Mouse (Mus musculus) embryo, embryonic 11 days (tissue): ENCODE measurements at regions not wholly inside any gene's neighbourhood (a gene's known extent, or its start where the extent isn't known, plus 50 kb on each side); places are given as distances from the start of the nearest gene placed in this dataset.

Experiments
- DNase-seq: peaks from one replicate; pipeline ENCODE4 v3.0.0-alpha.2; 2015

DNA sequence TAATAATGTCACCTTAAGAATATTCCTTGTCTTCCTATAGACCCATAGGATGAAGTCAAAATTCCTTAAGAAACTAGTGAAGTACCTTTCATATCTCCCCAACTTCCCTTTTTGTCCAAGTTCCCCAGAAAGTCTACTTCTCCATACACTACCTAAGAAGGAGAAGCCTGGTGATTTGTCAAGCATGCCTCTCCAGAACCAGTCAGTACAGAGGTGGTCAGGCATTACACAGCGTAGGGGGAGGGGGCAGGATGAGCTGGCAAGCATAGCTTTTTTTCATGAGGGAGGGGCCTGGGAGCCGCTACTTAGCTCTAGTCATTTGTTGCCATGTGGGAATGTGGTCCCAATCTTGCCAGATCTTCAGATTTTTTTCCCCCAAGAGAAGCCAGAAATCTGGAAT, 54.0 kb upstream of the Satb2 start:
- DNase-seq: no peak

DNA sequence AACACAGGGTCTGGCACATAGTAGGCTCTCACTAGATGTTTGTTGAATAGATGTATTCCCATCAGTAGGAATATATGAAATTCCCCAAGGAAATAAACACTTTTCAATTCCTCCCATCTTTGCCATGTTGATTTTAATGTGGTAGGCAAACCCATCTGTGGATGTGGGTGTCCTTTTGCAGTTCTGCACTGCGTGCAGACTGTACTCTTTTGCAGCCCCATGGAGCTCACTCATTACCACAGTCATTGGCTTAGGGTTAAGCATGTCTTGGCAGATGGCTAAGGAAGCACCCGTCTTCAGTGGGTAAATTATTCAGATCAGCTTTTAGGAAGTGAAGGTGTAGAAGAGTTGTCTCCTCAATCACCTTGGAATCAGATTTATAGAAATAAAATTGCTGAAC, 54.8 kb upstream of the Satb2 start:
- no peak for DNase-seq

DNA sequence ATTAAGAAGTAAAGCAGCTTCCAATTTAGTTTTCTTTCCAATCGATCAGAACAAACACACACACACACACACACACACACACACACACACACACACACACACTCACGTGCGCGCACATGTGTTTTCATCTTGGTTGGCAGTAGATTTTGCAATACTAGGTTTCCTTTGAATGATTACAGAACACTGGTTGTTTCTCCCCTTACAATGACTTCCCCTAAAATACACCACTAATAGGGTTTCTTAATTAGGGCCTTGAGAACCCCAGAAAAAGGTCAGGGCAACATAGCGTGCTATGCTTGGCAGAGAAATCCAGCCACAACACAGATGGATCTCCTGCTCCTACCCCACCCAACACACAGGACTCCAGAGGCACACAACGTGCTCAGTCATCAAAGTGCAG, 56.0 kb upstream of the Satb2 start:
- DNase-seq: no peak

DNA sequence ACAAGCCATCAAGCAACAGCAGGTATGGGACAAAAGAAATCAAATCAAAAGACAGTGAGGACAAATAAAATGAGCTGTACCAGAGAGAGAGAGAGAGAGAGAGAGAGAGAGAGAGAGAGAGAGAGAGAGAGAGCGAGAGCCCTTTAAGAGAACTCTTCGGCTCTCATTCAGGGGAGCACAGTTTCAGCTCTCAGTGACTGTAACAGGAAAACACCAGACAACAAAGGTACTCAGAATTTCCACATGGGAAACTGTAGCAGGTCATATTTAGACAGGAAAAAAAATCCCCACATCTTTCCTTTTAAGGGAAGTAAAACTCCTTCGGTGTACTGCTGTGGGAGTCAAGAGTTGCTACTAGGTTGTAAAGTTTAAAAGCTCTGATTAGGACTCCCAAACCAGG, 57.9 kb upstream of the Satb2 start:
- no peak for DNase-seq

DNA sequence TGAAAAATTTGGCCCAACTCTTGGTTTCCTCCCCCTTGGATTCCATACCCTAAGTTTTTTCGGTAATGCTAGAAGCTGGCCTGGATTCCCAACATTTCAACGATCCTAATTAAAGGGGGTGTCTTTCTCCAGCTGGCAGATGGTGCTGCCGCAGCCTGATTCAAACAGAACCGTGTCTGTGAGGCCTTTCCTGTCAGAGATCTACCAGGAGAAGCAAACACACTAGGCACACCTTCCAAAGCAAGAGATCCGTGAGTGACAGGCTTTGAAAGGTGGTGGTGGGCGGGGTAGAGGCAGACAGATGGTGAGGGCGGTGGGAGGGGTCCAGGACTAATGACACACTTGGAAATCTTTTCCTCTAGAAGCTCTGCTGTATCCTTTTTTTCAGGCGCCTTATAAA, 61.8 kb upstream of the Satb2 start:
- no peak for DNase-seq

DNA sequence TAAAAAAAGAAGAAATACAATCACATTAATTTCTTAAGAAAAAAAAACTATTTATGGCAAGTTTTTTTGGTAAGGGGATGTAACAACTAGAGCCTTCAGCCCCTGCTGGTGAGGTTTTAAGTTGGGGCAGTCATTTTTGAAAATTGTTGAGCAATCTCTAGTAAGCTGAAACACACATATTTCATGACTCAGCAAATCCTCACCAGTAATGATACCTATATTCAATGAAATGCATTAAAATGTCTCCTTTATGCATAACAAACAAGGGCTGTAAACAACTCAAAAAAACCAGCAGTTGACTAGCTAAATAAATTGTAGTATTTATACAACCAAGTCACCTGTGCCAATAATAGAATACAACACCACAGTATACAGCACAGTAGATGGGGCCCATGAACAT, 63.1 kb upstream of the Satb2 start:
- no peak for DNase-seq

DNA sequence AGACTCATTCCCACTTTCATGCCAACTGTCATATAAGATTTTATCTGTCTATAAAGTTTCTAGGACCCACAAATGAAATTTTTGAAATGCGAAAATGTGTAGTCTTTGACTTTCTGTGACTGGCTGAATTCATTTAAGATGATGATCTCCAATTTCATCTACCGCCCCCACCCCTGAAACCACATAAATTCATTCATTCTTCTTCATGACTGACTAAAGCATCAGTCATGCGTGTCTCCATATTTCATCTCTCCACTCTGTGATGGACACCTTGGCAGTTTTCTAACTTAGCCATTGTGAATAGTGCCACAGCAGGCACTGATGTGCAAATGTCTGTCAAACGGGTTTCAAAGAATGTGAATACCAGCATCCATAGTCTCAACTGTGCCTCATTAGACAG, 75.4 kb upstream of the Satb2 start:
- DNase-seq: no peak

DNA sequence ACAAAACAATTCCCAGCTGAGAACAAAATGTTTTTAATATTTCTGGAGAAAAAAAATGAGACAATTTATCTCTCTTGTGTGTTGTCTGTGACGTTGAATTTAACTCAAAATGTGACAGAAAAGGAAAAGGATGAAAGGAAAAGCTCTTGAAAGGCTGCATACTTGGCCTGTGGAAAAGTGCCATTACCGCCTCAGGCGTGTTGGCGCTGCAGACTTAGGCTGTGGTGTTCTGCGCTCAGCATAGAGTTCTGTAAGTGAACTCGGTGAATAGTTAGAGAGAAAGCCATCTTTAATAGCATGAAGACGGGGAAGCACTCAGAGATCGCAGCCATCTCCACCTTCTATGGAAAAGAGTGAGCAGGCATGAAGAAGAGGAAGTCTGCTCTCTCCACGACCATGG, 77.5 kb upstream of the Satb2 start:
- no peak for DNase-seq

DNA sequence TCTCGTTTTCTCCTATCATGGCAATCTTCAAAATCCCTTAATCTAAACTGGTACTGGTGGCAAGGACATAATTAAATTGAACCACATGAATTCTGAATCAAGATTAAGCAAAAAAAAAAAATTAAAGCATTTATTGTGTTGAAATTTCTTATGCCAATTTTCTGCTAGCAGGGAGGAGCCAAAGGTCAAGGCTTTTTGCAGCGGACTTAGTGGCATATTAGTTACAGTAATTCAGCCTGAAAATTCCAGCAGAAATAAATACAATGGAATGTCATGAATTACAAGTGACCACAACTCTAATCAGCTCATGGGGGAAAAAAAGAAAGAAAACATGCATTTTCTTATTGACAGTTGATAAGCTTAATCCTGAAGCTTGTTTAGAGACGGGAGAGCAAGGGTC, 80.8 kb upstream of the Satb2 start:
- DNase-seq: no peak

DNA sequence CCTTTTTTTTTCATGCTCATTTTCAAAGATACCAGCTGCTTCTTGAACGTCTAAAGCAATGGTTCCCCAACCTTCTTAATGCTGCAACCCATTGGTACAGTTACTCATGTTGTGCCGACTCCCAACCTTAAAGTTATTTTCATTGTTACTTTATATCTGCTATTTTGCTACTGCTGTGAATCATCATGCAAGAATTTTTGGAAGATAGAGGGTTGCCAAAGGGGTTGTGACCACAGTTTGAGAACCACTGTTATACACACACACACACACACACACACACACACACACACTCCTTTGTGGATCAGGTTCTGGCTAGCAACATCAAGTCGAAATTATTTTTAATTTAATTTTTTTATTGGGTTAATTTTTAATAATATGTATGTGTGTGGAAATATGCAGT, 96.8 kb upstream of the Satb2 start:
- DNase-seq: no peak

DNA sequence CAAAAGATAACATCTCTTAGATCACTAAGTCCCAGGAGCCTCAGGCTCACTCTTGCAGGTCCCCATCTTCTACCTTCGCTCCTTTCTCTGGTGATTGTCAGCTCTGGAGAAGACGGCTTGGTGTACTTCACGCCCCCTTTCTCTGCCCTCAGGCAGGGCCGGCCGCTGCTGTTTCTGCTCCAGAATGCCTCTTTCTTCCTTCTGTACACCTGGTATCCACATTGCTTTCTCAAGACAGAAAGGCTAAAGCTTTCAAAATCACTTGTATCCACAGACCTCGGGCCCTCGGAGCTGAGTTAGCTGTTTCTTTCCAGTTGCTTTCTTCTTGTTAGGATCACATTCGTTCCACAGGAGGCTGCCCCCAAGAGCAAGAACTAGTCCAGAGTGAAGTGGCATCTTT, 98.2 kb upstream of the Satb2 start:
- no peak for DNase-seq

DNA sequence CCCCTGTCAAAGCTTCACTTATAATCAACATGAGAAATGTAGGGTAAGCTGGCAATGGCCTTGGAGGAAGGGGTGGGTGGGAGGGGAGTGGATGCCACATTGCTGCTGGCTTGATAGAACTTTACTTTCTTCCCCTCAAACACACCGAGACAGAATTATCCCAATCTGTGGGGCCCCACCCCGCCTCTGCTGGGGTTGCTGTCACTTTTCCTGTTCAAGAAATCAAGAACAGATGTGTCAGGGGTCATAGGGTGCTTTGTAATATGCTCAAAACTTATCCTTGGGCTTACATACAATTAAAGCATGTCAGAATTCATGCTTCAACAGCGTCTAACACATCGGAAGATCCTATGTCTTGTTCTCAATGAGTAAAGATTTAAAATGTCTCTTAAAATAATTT, 101.9 kb upstream of the Satb2 start:
- peak; percentile 53 for DNase-seq

DNA sequence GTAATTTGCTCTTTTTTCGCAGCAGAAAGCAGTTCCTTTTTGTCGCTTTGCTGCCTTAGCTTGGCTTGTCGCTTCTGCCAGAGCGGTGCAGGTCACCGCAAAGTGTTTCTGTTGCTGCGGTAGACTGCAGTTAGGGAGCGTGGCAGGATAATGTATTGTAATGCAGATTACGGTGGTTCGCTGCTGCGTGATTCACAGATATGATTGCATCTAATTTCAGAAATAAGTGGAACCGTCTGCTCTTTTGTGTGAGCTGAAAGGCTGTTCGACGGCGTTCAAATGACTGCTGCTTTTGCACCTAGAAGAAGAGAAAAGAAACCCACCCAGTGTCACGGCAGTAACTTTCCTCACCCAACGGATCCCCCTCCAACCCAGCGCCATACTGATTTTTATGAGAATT, 104.7 kb upstream of the Satb2 start:
- peak; percentile 30 for DNase-seq

DNA sequence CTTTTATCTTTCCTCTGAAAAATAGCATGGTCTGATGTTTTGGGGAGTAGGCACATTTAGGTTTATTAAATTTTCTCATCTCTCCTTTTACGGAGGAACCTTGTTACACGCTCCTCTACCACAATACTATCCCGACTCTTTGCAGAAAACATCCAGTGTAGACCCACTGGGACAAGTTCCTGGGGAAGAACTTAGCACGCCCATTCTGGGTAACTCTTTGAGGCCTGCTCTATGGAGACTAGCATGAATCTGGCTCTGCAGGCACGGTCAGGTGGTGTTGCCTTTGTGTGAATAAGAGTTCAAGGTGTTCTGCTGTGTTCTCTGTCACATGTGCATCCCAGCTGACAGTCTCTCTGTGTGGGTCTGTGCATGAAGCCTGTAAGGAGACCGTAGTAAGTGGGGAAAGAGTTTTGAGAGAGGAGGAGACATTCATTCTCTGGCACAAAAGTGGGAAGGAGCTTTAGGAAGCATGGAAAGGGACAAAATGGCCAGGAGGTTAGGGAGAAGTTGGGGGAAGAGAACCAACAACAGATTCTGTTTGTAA, 105.2 kb upstream of the Satb2 start:
- DNase-seq: no peak

DNA sequence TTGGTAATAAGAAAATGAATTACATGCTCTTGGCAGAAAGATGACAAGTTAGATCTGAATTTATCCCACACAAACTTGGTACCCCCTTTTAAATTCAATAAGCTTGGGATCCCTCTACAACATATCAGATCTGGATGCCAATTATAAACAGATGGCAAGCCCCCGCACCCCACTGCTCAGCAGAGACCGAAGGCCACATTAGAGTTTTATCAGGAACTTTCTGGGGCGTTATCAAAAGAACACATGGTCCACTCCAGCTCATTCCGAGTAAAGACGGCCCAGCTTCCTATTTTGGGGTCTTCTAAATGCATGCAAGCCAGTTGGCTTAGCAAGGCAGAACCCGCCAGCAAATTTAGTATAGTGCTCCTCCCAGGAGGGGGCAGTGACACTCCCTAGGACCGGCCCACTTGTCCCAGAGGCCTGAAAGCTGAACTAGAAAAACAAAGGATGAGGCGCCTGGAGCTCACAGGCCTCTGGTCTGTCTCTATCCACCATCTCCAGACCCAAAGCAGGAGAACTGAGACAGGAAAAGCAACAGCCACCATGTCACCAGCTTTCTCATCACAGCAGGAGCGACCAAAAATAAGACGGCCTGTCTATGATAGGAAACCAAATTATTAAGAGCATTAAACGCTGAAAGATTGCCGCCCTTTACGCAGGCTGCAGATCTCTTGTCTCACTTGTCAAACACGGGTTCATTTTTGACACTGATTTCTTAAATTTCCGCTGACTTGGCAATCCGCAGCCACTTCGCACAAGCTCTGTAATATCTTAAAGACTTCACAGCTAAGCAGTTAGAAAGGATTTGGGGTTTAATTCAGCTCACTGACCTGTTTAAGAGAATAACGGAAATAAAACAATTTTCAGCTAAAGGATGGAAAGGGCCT, 117.2 kb upstream of the Satb2 start:
- peak; percentile 54 for DNase-seq

DNA sequence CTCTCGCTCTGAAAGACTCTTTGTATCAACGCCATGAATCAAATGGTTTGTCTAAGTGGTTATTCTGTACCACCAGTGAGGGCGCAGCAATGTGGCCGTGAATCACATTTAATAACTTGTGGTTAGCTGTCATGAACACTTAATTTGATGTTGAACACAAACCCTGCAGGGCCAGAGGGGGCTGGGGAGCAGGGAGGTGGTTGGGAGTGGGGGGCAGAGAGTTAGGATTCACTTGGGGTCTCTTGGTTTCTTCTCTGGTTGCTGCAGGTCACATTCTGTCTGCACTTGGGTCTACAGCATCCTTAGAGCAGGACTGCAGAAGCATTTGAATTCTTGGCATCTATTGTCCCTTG, 117.8 kb upstream of the Satb2 start:
- peak; percentile 52 for DNase-seq

DNA sequence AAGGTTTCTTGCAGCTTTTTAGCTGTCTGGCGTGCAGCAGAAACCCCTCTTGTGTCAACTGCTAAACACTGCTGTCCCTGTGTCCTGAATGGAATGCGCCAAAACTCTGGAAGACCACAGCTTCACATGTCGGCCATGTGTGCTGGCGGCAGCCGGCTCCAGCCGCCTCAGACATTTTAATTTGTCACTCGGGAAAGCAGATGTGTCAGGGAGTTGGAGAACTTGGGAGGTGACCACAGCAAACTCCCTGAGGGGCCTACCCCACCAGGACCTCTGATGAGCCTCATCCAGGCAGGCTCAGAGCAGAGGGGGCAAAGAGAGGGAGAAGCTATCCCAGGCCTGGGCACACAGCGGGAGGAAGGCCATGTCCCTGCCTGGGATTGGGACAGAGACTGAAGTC, 118.3 kb upstream of the Satb2 start:
- DNase-seq: peak; percentile 54

DNA sequence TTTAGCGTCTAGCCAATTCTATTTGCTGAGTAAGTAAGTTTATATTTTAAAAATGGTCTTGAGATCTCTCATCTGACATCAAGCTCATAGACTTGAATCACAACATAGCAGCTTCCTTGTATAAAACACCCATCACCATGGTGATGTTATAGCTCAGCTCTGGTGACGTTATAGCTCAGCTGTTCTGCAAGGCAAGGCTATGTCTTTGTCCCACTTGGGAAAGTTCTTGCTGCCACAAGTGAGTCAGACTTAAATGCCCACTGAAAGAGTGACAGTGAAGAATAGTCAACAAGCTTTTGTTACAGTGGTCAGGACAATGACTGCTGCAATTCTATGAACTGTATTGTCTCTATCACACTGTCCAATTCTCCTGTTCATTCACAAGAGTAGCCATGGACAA, 122.2 kb upstream of the Satb2 start:
- no peak for DNase-seq

DNA sequence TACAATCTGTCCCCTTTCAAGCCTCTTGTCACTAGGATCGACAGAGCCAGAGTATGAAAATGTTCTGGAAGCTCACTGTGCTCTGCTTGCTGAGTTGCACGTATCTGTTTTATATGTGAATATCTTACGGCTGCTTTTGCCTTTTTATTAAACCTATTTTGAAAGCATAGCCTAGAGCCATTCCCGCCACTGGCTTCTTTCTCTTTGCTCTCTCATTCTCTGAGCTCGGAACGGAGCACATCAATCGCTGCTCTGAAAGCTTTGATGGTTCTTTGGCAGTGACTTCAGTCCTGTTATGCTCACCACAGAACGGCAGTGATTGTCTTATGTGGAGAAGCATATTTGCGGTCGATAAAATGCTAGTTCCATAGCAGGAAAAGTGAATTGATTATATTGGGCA, 128.9 kb upstream of the Satb2 start:
- DNase-seq: no peak

DNA sequence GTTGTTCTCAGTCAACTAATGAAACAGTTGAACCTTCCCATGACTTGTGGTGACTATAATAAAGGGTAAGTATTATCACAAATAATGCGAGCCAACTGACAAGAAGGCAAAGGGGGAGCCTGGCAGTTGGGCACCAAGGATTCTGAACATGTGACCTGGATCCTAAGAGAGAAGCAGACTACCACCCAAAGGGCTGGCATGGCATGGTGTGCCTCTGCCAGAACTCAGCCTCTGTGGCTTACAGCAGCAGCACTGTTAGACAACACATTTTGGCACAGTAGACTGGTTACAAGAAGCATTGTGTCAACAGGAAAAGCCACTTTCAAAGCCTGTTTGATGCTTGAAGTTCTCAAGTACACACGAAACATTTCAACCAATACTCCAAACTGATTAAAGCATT, 142.2 kb upstream of the Satb2 start:
- DNase-seq: no peak

DNA sequence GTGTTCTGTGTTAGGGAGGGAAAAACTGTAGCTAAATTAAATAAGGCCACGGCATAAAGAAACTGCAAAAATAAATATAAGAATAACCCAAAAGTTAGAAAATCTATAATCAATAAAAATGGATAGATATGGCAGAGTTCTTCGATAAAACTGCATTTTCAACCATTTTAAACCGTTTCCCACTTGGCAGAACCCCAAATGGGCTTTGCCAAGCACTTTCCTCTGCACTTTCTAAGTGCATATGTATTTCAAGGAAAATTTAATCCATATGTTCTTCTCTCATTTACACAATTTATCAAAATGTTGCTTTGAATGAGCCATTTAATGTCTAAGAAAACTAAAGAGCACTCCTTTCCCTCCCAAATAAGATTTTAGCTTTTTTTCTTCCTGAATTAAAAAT, 165.7 kb upstream of the Satb2 start:
- no peak for DNase-seq

DNA sequence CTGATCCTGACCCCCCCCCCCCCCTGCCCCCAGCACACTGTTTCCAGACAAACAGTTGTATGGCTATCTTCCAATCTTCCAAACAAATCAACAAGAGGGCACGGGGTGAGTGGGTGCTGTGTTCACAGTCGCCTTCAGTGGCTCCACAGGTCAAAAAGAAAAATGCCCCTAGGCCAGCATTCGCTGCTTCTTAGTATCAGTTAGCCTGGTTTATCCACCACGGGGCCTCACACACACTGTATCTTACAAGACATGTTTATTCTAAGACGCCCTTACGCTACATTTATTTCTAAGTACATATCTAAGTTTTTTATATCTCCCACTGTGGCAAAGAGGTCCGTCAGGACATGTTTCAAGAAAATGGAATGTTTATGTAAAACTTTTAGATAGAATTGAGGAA, 177.4 kb upstream of the Satb2 start:
- no peak for DNase-seq

DNA sequence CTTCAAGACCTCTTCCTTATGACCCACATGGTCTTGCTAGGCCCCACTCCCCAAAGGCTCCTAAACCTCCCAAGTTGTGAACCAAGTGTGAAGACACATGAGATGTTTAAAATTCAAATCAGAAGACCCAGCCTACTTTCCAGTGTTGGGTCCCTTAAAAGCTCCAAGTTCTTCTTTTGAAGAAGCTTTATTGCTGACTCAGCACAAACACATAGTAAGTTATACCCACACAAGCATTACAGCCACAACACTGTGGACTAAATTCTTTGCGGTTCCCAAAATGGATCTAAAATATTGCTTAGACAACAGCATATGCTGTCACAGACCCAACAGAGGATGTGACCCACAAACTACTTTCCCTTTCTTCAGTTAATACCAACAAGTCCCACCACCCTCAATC, 186.0 kb upstream of the Satb2 start:
- no peak for DNase-seq

DNA sequence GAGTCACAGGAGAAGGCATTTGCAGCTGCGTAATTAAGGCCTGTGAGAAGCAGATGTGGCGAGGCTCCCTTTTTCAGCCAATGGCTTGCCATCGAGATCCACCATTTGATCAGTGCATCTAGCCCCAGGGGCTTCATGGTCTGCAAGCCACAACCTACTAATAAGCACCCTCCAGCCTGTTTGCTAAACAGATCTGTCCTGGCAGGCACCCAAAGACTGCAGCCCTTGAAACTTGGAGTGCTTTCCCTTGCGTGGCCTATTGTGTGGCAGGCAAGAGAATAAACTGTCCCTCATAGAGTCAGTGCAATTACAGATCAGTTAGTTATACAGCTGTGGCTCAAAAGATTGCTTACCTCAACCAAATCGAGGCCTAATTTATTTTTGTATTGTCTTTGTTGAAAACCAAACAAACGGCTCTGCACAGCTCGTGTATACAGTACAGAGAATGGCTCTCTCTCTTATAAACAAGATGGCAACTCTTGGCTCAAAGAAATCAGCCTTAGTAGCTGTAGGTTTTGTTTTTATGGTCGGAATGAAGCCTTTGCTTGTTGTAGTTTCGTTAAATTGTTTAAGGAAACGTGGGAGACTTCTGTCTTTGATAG, 195.9 kb upstream of the Satb2 start:
- DNase-seq: no peak

DNA sequence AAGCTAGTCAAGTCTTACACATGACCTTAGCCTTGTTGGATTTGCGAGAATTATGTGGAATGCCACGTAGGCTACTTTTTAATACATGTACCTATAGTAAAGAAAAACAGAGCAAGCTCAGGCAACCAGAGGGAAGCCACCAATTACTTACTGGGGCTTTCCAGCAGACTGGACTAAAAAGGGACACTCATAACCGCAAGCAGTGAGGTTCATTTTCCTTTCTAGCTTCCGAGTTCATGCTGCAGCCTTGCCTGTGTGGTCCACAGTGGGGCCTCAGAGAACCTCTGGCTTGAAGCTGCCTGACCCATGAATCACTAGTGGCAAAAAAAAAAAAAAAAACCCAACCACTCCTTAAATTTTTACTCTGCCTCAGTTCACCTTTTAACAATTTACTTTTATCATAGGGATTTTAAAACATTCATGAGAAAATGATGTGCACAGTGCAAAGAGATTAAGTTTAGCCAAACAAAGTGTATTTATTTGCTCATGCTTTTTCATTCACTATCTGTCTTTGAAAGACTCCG, 188.6 kb upstream of the 1700066M21Rik start:
- DNase-seq: no peak
